31 mouse cellular contexts compared by ENCODE assay signal in the genomic region with DNA sequence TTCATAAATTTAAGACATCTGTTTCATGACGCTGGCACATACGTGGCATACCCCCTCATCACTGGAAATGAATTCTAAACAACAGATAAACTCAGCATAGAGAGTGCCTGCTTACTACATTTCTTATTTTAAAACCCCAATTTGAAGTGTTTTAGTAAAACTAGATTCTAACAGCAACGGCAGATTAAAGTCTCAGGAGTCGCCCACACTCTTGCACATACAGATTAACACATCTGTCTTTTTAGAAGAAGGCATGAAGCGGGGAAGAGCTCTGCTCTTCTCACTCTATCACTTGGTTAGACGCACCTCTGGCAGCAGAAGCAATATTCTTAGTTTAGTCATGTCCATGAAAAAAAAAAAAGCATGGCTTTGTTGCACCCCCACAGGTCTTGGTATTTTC. TPM values are rescaled to one million over a fixed set of nuclear protein-coding genes. Genes with fewer than 3 reads are reported as not detected.
"Had no signal": no experiment of that assay in that cellular context is flagged by ENCODE, and none has a peak within 500 bp of the region (broad histone marks: within the 10 kb centered on the region; RNA-seq: fewer than 3 reads in every experiment).

No protein-coding gene starts in this region.

- ATAC-seq: liver, embryonic 12.5 days; liver, postnatal 0 days; lung, postnatal 0 days; midbrain, embryonic 13.5 days; midbrain, embryonic 15.5 days; midbrain, embryonic 16.5 days had no signal

- H3K4me3 ChIP-seq: limb, embryonic 10.5 days; limb, embryonic 12.5 days; limb, embryonic 13.5 days; limb, embryonic 15.5 days; liver, embryonic 12.5 days; liver, embryonic 13.5 days; liver, embryonic 15.5 days; lung, embryonic 15.5 days; megakaryocyte, embryonic 14.5 days; midbrain, embryonic 10.5 days; midbrain, embryonic 12.5 days; midbrain, embryonic 13.5 days; midbrain, embryonic 15.5 days; myocyte had no signal

- DNase-seq: left cerebral cortex, postnatal 4 days; liver; liver, embryonic 13.5 days; liver, postnatal 0 days; lung, adult 18-20 months; lung, adult 2 months; lung, embryonic 14.5 days; lung, postnatal 10 days; lung, postnatal 14 days; lung, postnatal 36 days; lung, postnatal 4 days; midbrain, embryonic 14.5 days had no signal

- H3K36me3 ChIP-seq: limb, embryonic 10.5 days; limb, embryonic 12.5 days; limb, embryonic 13.5 days; liver, embryonic 12.5 days; liver, embryonic 13.5 days; liver, embryonic 15.5 days; lung, embryonic 15.5 days; midbrain, embryonic 10.5 days; midbrain, embryonic 12.5 days; midbrain, embryonic 13.5 days; midbrain, embryonic 15.5 days had no signal

- H3K27me3 ChIP-seq: limb, embryonic 13.5 days; limb, embryonic 15.5 days; liver, embryonic 12.5 days; liver, embryonic 13.5 days; liver, embryonic 15.5 days; lung, embryonic 15.5 days; megakaryocyte, embryonic 14.5 days; midbrain, embryonic 12.5 days; midbrain, embryonic 13.5 days; midbrain, embryonic 15.5 days had no signal

- H3K27ac ChIP-seq: limb, embryonic 10.5 days; limb, embryonic 12.5 days; limb, embryonic 13.5 days; limb, embryonic 15.5 days; liver, embryonic 12.5 days; liver, embryonic 13.5 days; liver, embryonic 14.5 days; liver, embryonic 15.5 days; lung, embryonic 15.5 days; macrophage; midbrain, embryonic 10.5 days; midbrain, embryonic 12.5 days; midbrain, embryonic 13.5 days; midbrain, embryonic 15.5 days had no signal

- H3K9me3 ChIP-seq: limb, embryonic 10.5 days; limb, embryonic 12.5 days; limb, embryonic 13.5 days; limb, embryonic 15.5 days; liver, embryonic 12.5 days; liver, embryonic 13.5 days; liver, embryonic 15.5 days; lung, embryonic 15.5 days; megakaryocyte, embryonic 14.5 days; midbrain, embryonic 10.5 days; midbrain, embryonic 12.5 days; midbrain, embryonic 13.5 days; midbrain, embryonic 15.5 days had no signal

RNA-seq across cellular contexts. Expression of gene Rwdd2a, which starts 3.4 kb away (rescaled TPM):
- total RNA-seq: liver, adult 2 months; megakaryocyte-erythroid progenitor cell, adult 5-6 weeks had no signal
- polyA plus RNA-seq: liver, adult 2 months had no signal
